Mouse (Mus musculus) kidney, adult 2 months (tissue): ENCODE data around the gene Rpl18. TPM values are rescaled to one million over a fixed set of nuclear protein-coding genes. Genes with fewer than 3 reads are reported as not detected.

Experiments used
- DNase-seq: peaks from one replicate; pipeline ENCODE4 v3.0.0; 2021
- H3K27ac ChIP-seq: fragments of 200-500 bp; 2 replicates; pipeline ENCODE4 v1.5.1; 2012; ENCODE audit warnings: low read depth, low read length, control low read depth, inconsistent platforms; ENCODE audit not compliant: insufficient read depth
- H3K27me3 ChIP-seq: fragments of 200-500 bp; replicated peaks from 2 replicates; pipeline ENCODE4 v1.6.1; 2012; ENCODE audit warnings: mild to moderate bottlenecking, moderate library complexity, low read length, inconsistent platforms; ENCODE audit not compliant: control insufficient read depth, insufficient read depth
- H3K36me3 ChIP-seq: fragments of 200-500 bp; 2 replicates; pipeline ENCODE4 v1.6.1; 2012; ENCODE audit warnings: mild to moderate bottlenecking, moderate library complexity, low read length, inconsistent platforms; ENCODE audit not compliant: control insufficient read depth, insufficient read depth
- H3K4me1 ChIP-seq: fragments of 200-500 bp; 2 replicates; pipeline ENCODE4 v1.6.1; 2011; ENCODE audit warnings: low read length; ENCODE audit not compliant: control insufficient read depth, insufficient read depth
- H3K4me3 ChIP-seq: fragments of 200-500 bp; 2 replicates; pipeline ENCODE4 v1.5.1; 2011; ENCODE audit warnings: mild to moderate bottlenecking, low read depth, low read length, control low read depth; ENCODE audit not compliant: insufficient read depth
- CTCF ChIP-seq: fragments of 200-500 bp; conservative IDR thresholded peaks from 2 replicates; pipeline ENCODE4 v1.5.1; 2011; ENCODE audit warnings: low read depth, mild to moderate bottlenecking, control low read depth, low read length, moderate library complexity, mixed read lengths; ENCODE audit not compliant: insufficient read depth, insufficient read length
- POLR2A ChIP-seq: fragments of 200-500 bp; IDR thresholded peaks from one replicate; pipeline ENCODE4 v1.6.1; 2011; ENCODE audit warnings: low read depth, low read length, control low read depth
- WGBS: fragments of 180-500 bp; shearing (Covaris S2); methylation state at CpG from one replicate; pipeline ENCODE4 v1.1.7; 2018; 5-methylcytosine and 5-hydroxymethylcytosine counted together
- polyA plus RNA-seq: library from polyadenylated mRNA; depleted of rRNA; stranded (reverse); fragments of >200 nt; gene quantifications from 2 replicates; pipeline ENCODE4 v1.2.3, GENCODE M21; 2012

Rpl18 gene
- polyA plus RNA-seq, 1 experiment, result 955 TPM

- TF ChIP-seq CTCF (no peak), POLR2A (no peak)
- Histone ChIP-seq H3K27me3 (peaks cover 3% of the 10 kb centered on the region; the same call in 1 of the 2 replicates), H3K4me3 (0 out of 2 replicates have a peak overlapping the region, but pooled peaks have one; percentile 5), H3K36me3 (no peaks in the 10 kb centered on the region), H3K4me1 (peaks cover 7% of the 10 kb centered on the region; the same call in 1 of the 2 replicates), H3K27ac (peak overlapping the region; percentile 9; the same call in 1 of the 2 replicates)
- no peak for DNase-seq
- 31% methylated on average over 11 of the region's 11 CpGs for WGBS
Measured at GRCm38 (mm10) chr7:45701072-45701471, 14.2 kb upstream of the Rpl18 start.

GRCm38 (mm10) chr7:45701607-45702006 lies 13.7 kb upstream of the Rpl18 start:
- H3K27ac ChIP-seq, result no peak overlapping the region
- 88% methylated on average over 11 of the region's 11 CpGs for WGBS
- no peak overlapping the region for H3K4me3 ChIP-seq
- H3K36me3 ChIP-seq, result no peaks in the 10 kb centered on the region
- peaks cover 3% of the 10 kb centered on the region; the same call in 1 of the 2 replicates for H3K27me3 ChIP-seq
- TF ChIP-seq POLR2A (no peak), CTCF (no peak)
- DNase-seq, result no peak
- H3K4me1 ChIP-seq, result peaks cover 7% of the 10 kb centered on the region; the same call in 1 of the 2 replicates

- Histone ChIP-seq H3K4me1 (peaks cover 8% of the 10 kb centered on the region; the same call in 1 of the 2 replicates), H3K36me3 (no peaks in the 10 kb centered on the region), H3K27ac (no peak overlapping the region), H3K4me3 (no peak overlapping the region), H3K27me3 (peaks cover 3% of the 10 kb centered on the region; the same call in 1 of the 2 replicates)
- DNase-seq, result no peak
- WGBS, result 88% methylated on average over 11 of the region's 11 CpGs
- TF ChIP-seq CTCF (no peak), POLR2A (no peak)
Measured at GRCm38 (mm10) chr7:45702316-45702715, 12.9 kb upstream of the Rpl18 start.

GRCm38 (mm10) chr7:45702809-45703520 lies 12.3 kb upstream of the Rpl18 start:
- Histone ChIP-seq H3K4me1 (peaks cover 11% of the 10 kb centered on the region), H3K36me3 (no peaks in the 10 kb centered on the region), H3K27ac (no peak overlapping the region), H3K27me3 (peaks cover 3% of the 10 kb centered on the region; the same call in 1 of the 2 replicates), H3K4me3 (no peak overlapping the region)
- no peak for TF ChIP-seq CTCF
- no peak for TF ChIP-seq POLR2A
- DNase-seq, result no peak
- 91% methylated on average over 17 of the region's 17 CpGs for WGBS

GRCm38 (mm10) chr7:45703521-45704033 lies 11.7 kb upstream of the Rpl18 start:
- Histone ChIP-seq H3K36me3 (peaks cover 2% of the 10 kb centered on the region; the same call in 1 of the 2 replicates), H3K27ac (peak overlapping the region; percentile 98), H3K4me3 (peak overlapping the region; percentile 63), H3K27me3 (peaks cover 3% of the 10 kb centered on the region; the same call in 1 of the 2 replicates), H3K4me1 (peaks cover 18% of the 10 kb centered on the region)
- DNase-seq, result no peak
- TF ChIP-seq CTCF (no peak), POLR2A (no peak)
- WGBS, result 37% methylated on average over 12 of the region's 12 CpGs

- peaks cover 3% of the 10 kb centered on the region; the same call in 1 of the 2 replicates for H3K27me3 ChIP-seq
- TF ChIP-seq POLR2A (peak; percentile 51), CTCF (no peak)
- H3K36me3 ChIP-seq, result peaks cover 5% of the 10 kb centered on the region; the same call in 1 of the 2 replicates
- H3K27ac ChIP-seq, result peak overlapping the region; percentile 98
- H3K4me1 ChIP-seq, result peaks cover 23% of the 10 kb centered on the region
- peak; percentile 87 for DNase-seq
- WGBS, result under 1% methylated on average over 13 of the region's 13 CpGs
- peak overlapping the region; percentile 63 for H3K4me3 ChIP-seq
Measured at GRCm38 (mm10) chr7:45704046-45704559, 11.2 kb upstream of the Rpl18 start.
